Comparison of ENCODE assay signal across 11 mouse cellular contexts in genomic region chr12:99901973-99902866, GRCm38 (mm10). TPM values are rescaled to one million over a fixed set of nuclear protein-coding genes. Genes with fewer than 3 reads are reported as not detected.
DNase-seq lines count a peak whose midpoint lies in the region; ATAC-seq and TF ChIP-seq lines count a peak whose summit lies in the region.
"Had no signal": no experiment of that assay in that cellular context is flagged by ENCODE, and none has a peak within 500 bp of the region (broad histone marks: within the 10 kb centered on the region; RNA-seq: fewer than 3 reads in every experiment).

No protein-coding gene starts in this region.

- no peak overlapping the region for H3K27ac ChIP-seq in forebrain, embryonic 14.5 days (ENCODE audit: low read depth, low read length)
- no peak overlapping the region for H3K27ac ChIP-seq in forebrain, embryonic 10.5 days
- H3K27ac ChIP-seq in lung, postnatal 0 days (ENCODE audit: low read length): peak overlapping the region; percentile 1; the same call in 1 of the 2 replicates
- peak overlapping the region; percentile 93 for H3K27ac ChIP-seq in heart, embryonic 16.5 days (ENCODE audit: low read length)

- TF ChIP-seq CTCF in lung, postnatal 0 days (IDR thresholded peaks at IDR 0.05): peak; percentile 44; the same call in 1 of the 2 replicates
- no peak for TF ChIP-seq CTCF in lung, adult 2 months (IDR thresholded peaks at IDR 0.05; ENCODE audit: insufficient read depth, low read length)

- H3K4me2 ChIP-seq in forebrain, embryonic 14.5 days (ENCODE audit: low read length): no peak overlapping the region
- no peak overlapping the region for H3K4me2 ChIP-seq in lung, postnatal 0 days (replicated peaks; ENCODE audit: low read depth, low read length)
- H3K4me2 ChIP-seq in heart, embryonic 16.5 days (ENCODE audit: low read depth, low read length): peak overlapping the region; percentile 42; the same call in 1 of the 2 replicates

- H3K4me3 ChIP-seq in forebrain, embryonic 14.5 days (ENCODE audit: low read depth, low read length): no peak overlapping the region
- H3K4me3 ChIP-seq in forebrain, embryonic 10.5 days: no peak overlapping the region
- no peak overlapping the region for H3K4me3 ChIP-seq in lung, postnatal 0 days (ENCODE audit: low read depth, low read length)
- no peak overlapping the region for H3K4me3 ChIP-seq in lung, adult 2 months (replicated peaks; ENCODE audit: extremely low read depth, low read depth, low read length)
- no peak overlapping the region for H3K4me3 ChIP-seq in heart, embryonic 16.5 days (ENCODE audit: low read length)
- H3K4me3 ChIP-seq: myocyte had no signal

- H3K27me3 ChIP-seq in forebrain, embryonic 14.5 days (replicated peaks; ENCODE audit: control insufficient read depth, insufficient read depth, low read length): no peaks in the 10 kb centered on the region
- H3K27me3 ChIP-seq in forebrain, embryonic 10.5 days (ENCODE audit: poor library complexity, severe bottlenecking): no peaks in the 10 kb centered on the region
- H3K27me3 ChIP-seq in lung, postnatal 0 days (replicated peaks; ENCODE audit: insufficient read depth, low read length): no peaks in the 10 kb centered on the region
- H3K27me3 ChIP-seq in heart, embryonic 16.5 days (ENCODE audit: control insufficient read depth, insufficient read depth, low read length): no peaks in the 10 kb centered on the region

- no peak for ATAC-seq in forebrain, embryonic 14.5 days
- peak; percentile 33 for ATAC-seq in lung, postnatal 0 days
- peak; percentile 91 for ATAC-seq in heart, embryonic 16.5 days (replicated peaks; ENCODE audit: extremely low read depth, insufficient read depth, low FRiP score)

- WGBS in forebrain, embryonic 14.5 days: 72% methylated on average over 8 of the region's 8 CpGs
- 90% methylated on average over 8 of the region's 8 CpGs for WGBS in forebrain, embryonic 10.5 days
- 72% methylated on average over 8 of the region's 8 CpGs for WGBS in lung, postnatal 0 days
- WGBS in lung, adult 2 months: 65% methylated on average over 8 of the region's 8 CpGs
- WGBS in heart, embryonic 16.5 days: 34% methylated on average over 8 of the region's 8 CpGs

- peak; percentile 19 for DNase-seq in forebrain, embryonic 14.5 days (ENCODE audit: low spot score)
- no peak for DNase-seq in forebrain, embryonic 10.5 days (ENCODE audit: extremely low spot score, low spot score)
- DNase-seq in lung, postnatal 0 days (ENCODE audit: low spot score): peak; percentile 54
- no peak for DNase-seq in lung, adult 2 months
- DNase-seq in retina, postnatal 1 day: peak; percentile 27
- no peak for DNase-seq in ovary, postnatal 36 days (ENCODE audit: low spot score)
- DNase-seq in left cerebral cortex, postnatal 25 days (ENCODE audit: low spot score in 2 of 2): no peak
- DNase-seq: gastrocnemius, postnatal 10 days; liver had no signal

- TF ChIP-seq POLR2A in lung, adult 2 months (IDR thresholded peaks at IDR 0.05; ENCODE audit: borderline replicate concordance, extremely low read depth, low read depth, low read length): no peak

- H3K4me1 ChIP-seq in forebrain, embryonic 14.5 days (ENCODE audit: control insufficient read depth, insufficient read depth, low read length): no peaks in the 10 kb centered on the region
- H3K4me1 ChIP-seq in forebrain, embryonic 10.5 days: peaks cover 5% of the 10 kb centered on the region; the same call in 1 of the 2 replicates
- no peaks in the 10 kb centered on the region for H3K4me1 ChIP-seq in lung, postnatal 0 days (ENCODE audit: insufficient read depth, low read depth, low read length)
- no peaks in the 10 kb centered on the region for H3K4me1 ChIP-seq in lung, adult 2 months (ENCODE audit: control insufficient read depth, insufficient read depth, low read length)
- peaks cover 11% of the 10 kb centered on the region for H3K4me1 ChIP-seq in heart, embryonic 16.5 days (ENCODE audit: control insufficient read depth, insufficient read depth, low read length)

- no peaks in the 10 kb centered on the region for H3K9me3 ChIP-seq in forebrain, embryonic 14.5 days (replicated peaks; ENCODE audit: control insufficient read depth, low read length)
- H3K9me3 ChIP-seq in forebrain, embryonic 10.5 days: no peaks in the 10 kb centered on the region
- H3K9me3 ChIP-seq in lung, postnatal 0 days (ENCODE audit: low read length): no peaks in the 10 kb centered on the region
- H3K9me3 ChIP-seq in heart, embryonic 16.5 days (replicated peaks; ENCODE audit: control insufficient read depth, low read length): no peaks in the 10 kb centered on the region

- peaks cover 73% of the 10 kb centered on the region for H3K36me3 ChIP-seq in forebrain, embryonic 14.5 days (ENCODE audit: control insufficient read depth, insufficient read depth, low read length)
- peaks cover 89% of the 10 kb centered on the region for H3K36me3 ChIP-seq in forebrain, embryonic 10.5 days (replicated peaks)
- peaks cover 18% of the 10 kb centered on the region; the same call in 1 of the 2 replicates for H3K36me3 ChIP-seq in lung, postnatal 0 days (ENCODE audit: insufficient read depth, low read length)
- peaks cover 31% of the 10 kb centered on the region for H3K36me3 ChIP-seq in heart, embryonic 16.5 days (ENCODE audit: control insufficient read depth, insufficient read depth)

- intact Hi-C loops in left cerebral cortex, postnatal 25 days (cut with DNase I): loop anchor here (1.0 to 2.0 kb wide), 2 partner anchors 205 to 208 kb away; partner anchors contain the start of gene Psmc1

- no peak for TF ChIP-seq EP300 in lung, postnatal 0 days (IDR thresholded peaks at IDR 0.05)

- no peak overlapping the region for H3K9ac ChIP-seq in forebrain, embryonic 14.5 days (ENCODE audit: low read length)
- no peak overlapping the region for H3K9ac ChIP-seq in lung, postnatal 0 days (replicated peaks; ENCODE audit: low read depth)
- H3K9ac ChIP-seq in heart, embryonic 16.5 days (ENCODE audit: low read length): no peak overlapping the region

RNA-seq across cellular contexts. Expression of gene Tdp1, which starts 17.9 kb away (rescaled TPM):
- 78.8 and 80.6 TPM in 2 replicates for polyA plus RNA-seq in forebrain, embryonic 14.5 days (2014; fragmentation: Nextera tagmentation; extraction: Ambion mirVana)
- polyA plus RNA-seq in forebrain, embryonic 10.5 days (2016; fragmentation: Nextera tagmentation; extraction: Ambion mirVana): 90.5 and 95.6 TPM in 2 replicates
- 14.2 and 17.2 TPM in 2 replicates for polyA plus RNA-seq in lung, postnatal 0 days (2015; fragmentation: Nextera tagmentation; extraction: Ambion mirVana)
- polyA plus RNA-seq in lung, adult 2 months (2012; rRNA removed): 10.2 and 12.9 TPM in 2 replicates
- polyA plus RNA-seq in heart, embryonic 16.5 days (2015; fragmentation: Nextera tagmentation; extraction: Ambion mirVana): 27.4 and 30.5 TPM in 2 replicates
- total RNA-seq in left cerebral cortex, postnatal 25 days (2021): 10 to 100 TPM; 24.6 to 25.0 TPM

RNA-seq across cellular contexts. Expression of gene Efcab11, which starts 18.0 kb away (rescaled TPM):
- polyA plus RNA-seq in forebrain, embryonic 14.5 days (2014; fragmentation: Nextera tagmentation; extraction: Ambion mirVana): 8.4 and 12.5 TPM in 2 replicates
- 24.9 and 25.0 TPM in 2 replicates for polyA plus RNA-seq in forebrain, embryonic 10.5 days (2016; fragmentation: Nextera tagmentation; extraction: Ambion mirVana)
- polyA plus RNA-seq in lung, postnatal 0 days (2015; fragmentation: Nextera tagmentation; extraction: Ambion mirVana): 2.2 and 2.7 TPM in 2 replicates
- 0.34 and 0.48 TPM in 2 replicates for polyA plus RNA-seq in lung, adult 2 months (2012; rRNA removed)
- 8.8 and 9.7 TPM in 2 replicates for polyA plus RNA-seq in heart, embryonic 16.5 days (2015; fragmentation: Nextera tagmentation; extraction: Ambion mirVana)
- under 1 TPM in 1 of 2 experiments, not detected in 1; 0.55 TPM for total RNA-seq in left cerebral cortex, postnatal 25 days (2021)

Comparison
In these comparisons a context has a peak if more than half of its experiments do, and no peak if none do; other contexts are left out.
1. DNase-seq: peak in forebrain, embryonic 14.5 days (single experiment), lung, postnatal 0 days (single experiment) and retina, postnatal 1 day (single experiment); none in forebrain, embryonic 10.5 days (single experiment), lung, adult 2 months (single experiment), ovary, postnatal 36 days (single experiment) and left cerebral cortex, postnatal 25 days (0 of 2).
2. H3K27ac ChIP-seq: peak in lung, postnatal 0 days (single experiment) and heart, embryonic 16.5 days (single experiment); none in forebrain, embryonic 14.5 days (single experiment) and forebrain, embryonic 10.5 days (single experiment).